Mouse (Mus musculus) common myeloid progenitor, adult 5-6 weeks (primary cell): ENCODE measurements around the gene Snx7. TPM values are rescaled to one million over a fixed set of nuclear protein-coding genes. Genes with fewer than 3 reads are reported as not detected.

Source experiments
- ATAC-seq: replicated peaks from 2 replicates; pipeline ENCODE4 v1.8.0; 2016; ENCODE audit warnings: low read depth, mild to moderate bottlenecking, moderate TSS enrichment, inconsistent platforms; ENCODE audit not compliant: poor library complexity, severe bottlenecking
- total RNA-seq: library from RNA; stranded (forward); fragments of 200-1000, 187-1606 nt; gene quantifications from 2 replicates; pipeline ENCODE4 v1.2.3, GENCODE M21; 2017

Gene Snx7
- total RNA-seq, 1 experiment from 2014 or later = 6.0 TPM

DNA sequence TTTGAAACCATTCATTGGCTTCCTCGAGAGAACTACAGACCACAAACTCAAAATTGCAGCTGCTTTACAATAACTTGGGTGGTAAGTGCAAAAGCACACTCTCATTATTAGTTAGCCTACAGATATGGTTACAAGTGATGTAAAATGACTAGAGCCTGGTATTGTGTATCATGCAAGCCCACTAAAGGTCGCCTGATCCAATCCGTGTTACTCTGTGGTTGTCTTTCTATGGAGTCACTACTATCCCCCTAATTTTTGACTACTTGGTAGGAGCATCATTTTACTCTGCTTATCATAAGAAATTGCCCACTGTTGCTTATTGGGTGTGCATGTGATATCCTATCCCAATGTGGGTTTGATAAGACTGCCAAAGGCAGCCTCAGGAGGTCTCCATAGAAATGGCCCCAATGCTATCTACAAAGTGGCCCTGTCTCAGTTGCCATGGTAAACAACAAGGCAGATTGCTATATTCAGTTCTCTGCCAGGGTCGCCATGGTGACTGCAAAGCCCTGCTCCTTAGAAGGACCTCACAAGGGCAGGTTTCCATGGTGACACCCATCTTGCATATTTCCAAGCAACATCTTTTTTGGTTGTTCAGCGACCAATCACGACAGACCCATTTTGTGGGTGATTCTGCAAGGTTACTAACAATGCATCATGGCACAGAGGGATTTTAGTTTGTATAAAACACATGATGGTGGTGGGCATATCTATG lies 42.1 kb downstream of the Snx7 start:
- ATAC-seq = no peak

- ATAC-seq = no peak
Observed at GRCm38 (mm10) chr3:117823218-117823617, 45.5 kb downstream of the Snx7 start.

DNA sequence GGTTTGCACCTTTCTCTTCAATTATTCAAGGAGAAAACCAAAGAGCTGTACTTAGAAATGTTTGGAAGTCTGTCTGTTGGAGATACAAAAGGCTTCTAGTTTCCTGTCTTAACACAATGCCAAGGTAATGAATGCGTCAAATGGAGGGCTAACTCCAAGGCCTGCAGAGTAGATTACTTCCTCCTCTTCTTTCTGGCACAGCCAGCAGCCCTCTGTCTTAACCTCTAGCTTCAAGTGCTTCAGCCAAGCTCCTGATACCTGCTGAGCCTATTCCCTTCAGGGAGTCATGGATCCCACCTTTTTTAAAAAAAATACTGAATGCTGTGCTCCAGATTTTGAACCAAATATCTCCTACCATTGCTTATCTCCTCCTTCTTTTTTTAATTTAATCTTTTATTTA lies 51.1 kb downstream of the Snx7 start:
- no peak for ATAC-seq

- ATAC-seq = no peak
Observed at GRCm38 (mm10) chr3:117814218-117814617, 54.5 kb downstream of the Snx7 start.

- ATAC-seq = no peak
Observed at GRCm38 (mm10) chr3:117812135-117812534, 56.6 kb downstream of the Snx7 start.

DNA sequence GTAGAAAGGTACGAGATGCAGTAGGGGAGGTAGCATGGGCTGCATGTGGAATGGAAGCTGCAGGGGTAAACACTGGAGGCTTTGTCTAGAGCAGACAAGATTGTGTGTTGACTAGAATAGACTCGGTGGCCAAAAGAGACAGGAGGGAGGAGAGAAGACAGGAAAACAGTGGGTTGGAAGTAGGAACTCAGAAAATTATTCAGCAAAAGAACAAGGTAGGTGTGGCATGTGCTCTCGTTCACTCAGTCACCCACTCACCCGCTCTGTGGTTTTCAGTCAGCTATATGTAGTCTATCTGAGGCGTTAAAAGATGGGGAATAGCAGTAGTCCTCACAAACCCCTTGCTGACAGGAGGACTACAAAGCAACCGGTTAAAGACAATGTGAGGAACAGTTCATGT lies 63.0 kb downstream of the Snx7 start:
- no peak for ATAC-seq

DNA sequence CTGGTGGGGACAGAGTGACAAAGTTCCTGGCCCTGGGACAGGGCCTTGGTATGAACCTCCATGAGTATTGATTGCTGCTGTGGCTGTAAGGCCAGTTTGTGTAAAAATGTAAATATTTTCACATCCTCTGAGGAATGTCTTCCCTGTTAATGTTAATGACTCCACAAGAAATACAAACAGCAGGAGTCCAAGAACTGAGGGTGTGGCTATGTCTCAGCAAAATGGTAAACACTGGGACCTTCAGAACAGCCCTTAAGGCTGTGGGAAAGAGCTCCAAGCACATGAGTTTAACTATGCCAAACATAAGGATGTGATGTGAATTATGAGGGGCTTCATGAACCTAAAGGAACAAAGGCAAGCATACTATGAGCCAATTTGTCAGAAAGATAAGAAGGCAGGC lies 74.2 kb downstream of the Snx7 start:
- no peak for ATAC-seq

GRCm38 (mm10) chr3:117791951-117792350 lies 76.8 kb downstream of the Snx7 start:
- no peak for ATAC-seq

- ATAC-seq = no peak
Observed at GRCm38 (mm10) chr3:117791273-117791672, 77.5 kb downstream of the Snx7 start.

DNA sequence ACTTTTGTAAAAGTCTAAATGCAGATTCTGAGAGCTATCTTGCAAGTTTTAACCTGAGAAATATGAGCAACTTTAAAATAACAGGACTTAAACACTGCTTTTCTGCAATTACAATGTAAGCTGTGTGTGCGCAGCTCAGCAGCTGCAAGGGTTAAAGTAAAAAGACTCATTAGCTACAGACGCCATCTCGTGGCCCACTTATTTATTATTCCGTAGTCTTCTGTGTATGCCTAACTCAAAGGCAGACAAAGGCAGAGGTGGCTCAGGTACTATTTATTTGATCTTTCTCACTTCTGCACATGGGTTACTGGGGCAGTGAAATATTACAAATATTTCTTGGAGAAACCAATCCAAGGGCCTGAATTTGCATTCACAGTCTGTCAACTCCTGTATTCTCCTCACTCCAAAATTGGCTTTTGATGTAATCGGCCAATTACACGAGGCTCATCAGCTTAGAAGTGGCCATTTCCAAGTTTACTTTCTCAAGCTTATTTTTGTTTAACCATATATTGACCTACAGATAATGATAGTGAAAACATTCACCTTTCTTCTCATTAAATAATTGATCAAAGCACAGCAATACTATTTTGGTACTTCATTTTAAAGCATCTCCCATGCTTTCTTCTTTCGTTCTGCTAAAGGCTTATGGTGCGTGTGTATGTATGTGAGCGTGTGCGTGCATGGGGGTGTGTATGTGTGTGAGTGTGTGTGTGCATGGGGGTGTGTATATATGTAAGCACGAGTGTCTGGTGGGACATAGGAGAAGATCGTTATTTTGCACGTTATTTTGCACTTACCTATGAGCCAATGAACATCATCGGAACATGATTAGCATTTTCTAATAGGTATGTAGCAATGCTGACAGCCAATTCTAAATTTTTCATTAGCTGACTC lies 79.7 kb downstream of the Snx7 start:
- ATAC-seq = no peak

- no peak for ATAC-seq
Observed at GRCm38 (mm10) chr3:117787247-117787646, 81.5 kb downstream of the Snx7 start.

DNA sequence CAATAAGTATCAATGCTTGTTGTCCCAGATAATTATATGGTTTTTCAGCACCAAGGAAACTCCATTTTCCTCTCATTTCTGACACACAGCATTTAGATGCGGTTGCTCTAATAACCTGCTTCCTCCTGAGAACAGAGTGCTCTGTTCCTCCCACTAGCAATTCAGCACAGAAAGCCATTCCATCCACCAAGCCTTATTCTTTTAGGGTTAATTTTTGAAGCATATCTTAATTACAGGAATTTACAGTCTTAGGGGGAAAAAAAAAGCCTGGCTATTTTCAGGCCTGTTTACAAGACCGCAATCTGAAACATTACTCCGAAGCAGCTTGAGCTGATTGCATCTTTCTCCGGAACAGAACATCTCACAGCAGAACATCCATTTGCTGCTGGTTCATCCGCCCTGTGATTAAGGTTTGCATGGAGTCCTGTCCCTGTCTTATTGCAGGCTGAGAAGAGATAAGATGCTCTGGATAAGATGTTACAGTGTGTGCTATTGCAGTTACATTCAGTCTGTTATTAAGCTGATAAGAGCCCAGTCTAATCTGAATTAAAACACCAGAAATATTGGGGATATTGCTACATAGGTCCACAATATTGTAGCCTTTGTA lies 116.5 kb downstream of the Snx7 start:
- no peak for ATAC-seq

- no peak for ATAC-seq
Observed at GRCm38 (mm10) chr3:117751665-117752064, 117.1 kb downstream of the Snx7 start.

GRCm38 (mm10) chr3:117749256-117749655 lies 119.5 kb downstream of the Snx7 start:
- ATAC-seq = no peak

DNA sequence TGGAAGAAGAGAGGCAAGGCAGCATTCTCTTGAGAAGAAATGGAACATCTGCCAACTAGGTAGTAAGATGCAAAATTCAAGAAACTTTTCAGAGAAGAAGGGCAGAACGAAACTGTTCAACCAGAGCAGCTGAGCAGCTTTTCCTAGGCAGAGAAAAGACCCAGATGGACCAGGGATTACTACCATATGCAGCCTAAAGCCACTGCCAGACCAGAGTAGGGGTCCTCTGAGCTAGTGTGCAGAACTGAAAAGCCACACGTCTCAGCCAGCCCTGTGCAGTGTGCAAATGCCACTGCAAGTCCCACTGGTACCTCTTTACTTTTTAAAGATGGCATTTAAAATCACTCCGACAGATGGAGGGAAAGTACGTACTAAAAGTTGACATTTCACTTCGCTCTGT lies 129.0 kb downstream of the Snx7 start:
- no peak for ATAC-seq

- no peak for ATAC-seq
Observed at GRCm38 (mm10) chr3:117732661-117733060, 136.1 kb downstream of the Snx7 start.
